8 mouse cellular contexts compared by ENCODE assay signal in genomic region chr11:114205192-114205591, GRCm38 (mm10).
DNase-seq lines count a peak whose midpoint lies in the region; ATAC-seq and TF ChIP-seq lines count a peak whose summit lies in the region.

No protein-coding gene starts in this region.

- in situ Hi-C loops in Patski (cut with MboI; ENCODE audit: low pct_unique_long_range_greater_than_20kb): no loop called here

- ATAC-seq in intestine, postnatal 0 days: no peak
- ATAC-seq in intestine, embryonic 16.5 days: no peak
- no peak for ATAC-seq in Patski
- no peak for ATAC-seq in limb, embryonic 11.5 days (ENCODE audit: insufficient number of reproducible peaks, low FRiP score, low TSS enrichment, low read depth)

- WGBS in intestine, postnatal 0 days: 50% methylated on average over 2 of the region's 2 CpGs
- WGBS in intestine, embryonic 16.5 days: 43% methylated on average over 2 of the region's 2 CpGs
- WGBS in limb, embryonic 11.5 days: 44% methylated on average over 2 of the region's 2 CpGs

- no peaks in the 10 kb centered on the region for H3K9me3 ChIP-seq in intestine, postnatal 0 days (ENCODE audit: control insufficient read depth)
- H3K9me3 ChIP-seq in intestine, embryonic 16.5 days (ENCODE audit: control insufficient read depth, low read length): no peaks in the 10 kb centered on the region
- no peaks in the 10 kb centered on the region for H3K9me3 ChIP-seq in limb, embryonic 11.5 days (ENCODE audit: control insufficient read depth, low read length)

- H3K27ac ChIP-seq in intestine, postnatal 0 days (ENCODE audit: low read depth, low read length): no peak overlapping the region
- H3K27ac ChIP-seq in intestine, embryonic 16.5 days (ENCODE audit: low read length): no peak overlapping the region
- H3K27ac ChIP-seq in cortical plate, adult 2 months (ENCODE audit: insufficient read depth, low read length): no peak overlapping the region
- no peak overlapping the region for H3K27ac ChIP-seq in limb, embryonic 11.5 days (replicated peaks; ENCODE audit: low read depth, low read length)

- H3K27me3 ChIP-seq in intestine, postnatal 0 days (replicated peaks; ENCODE audit: control insufficient read depth, insufficient read depth, low read length): no peaks in the 10 kb centered on the region
- H3K27me3 ChIP-seq in intestine, embryonic 16.5 days (replicated peaks; ENCODE audit: control insufficient read depth, insufficient read depth, low read length): no peaks in the 10 kb centered on the region
- no peaks in the 10 kb centered on the region for H3K27me3 ChIP-seq in Patski
- H3K27me3 ChIP-seq in limb, embryonic 11.5 days (ENCODE audit: control insufficient read depth, insufficient read depth, low read length): no peaks in the 10 kb centered on the region

- no peak overlapping the region for H3K4me3 ChIP-seq in intestine, postnatal 0 days (ENCODE audit: low read depth, low read length)
- no peak overlapping the region for H3K4me3 ChIP-seq in intestine, embryonic 16.5 days (ENCODE audit: low read length)
- no peak overlapping the region for H3K4me3 ChIP-seq in cortical plate, adult 2 months (ENCODE audit: insufficient read depth, low read length)
- H3K4me3 ChIP-seq in limb, embryonic 11.5 days (ENCODE audit: low read depth, low read length): no peak overlapping the region

- H3K36me3 ChIP-seq in intestine, postnatal 0 days (ENCODE audit: control insufficient read depth, insufficient read depth): no peaks in the 10 kb centered on the region
- no peaks in the 10 kb centered on the region for H3K36me3 ChIP-seq in intestine, embryonic 16.5 days (ENCODE audit: control insufficient read depth, insufficient read depth, low read length)
- H3K36me3 ChIP-seq in limb, embryonic 11.5 days (ENCODE audit: control insufficient read depth, insufficient read depth, low read length): no peaks in the 10 kb centered on the region

- POLR2A ChIA-PET in Patski (lab: Charles Lee): no interaction called here

- no peaks in the 10 kb centered on the region for H3K4me1 ChIP-seq in intestine, postnatal 0 days (replicated peaks; ENCODE audit: control insufficient read depth, insufficient read depth, low read length)
- no peaks in the 10 kb centered on the region for H3K4me1 ChIP-seq in intestine, embryonic 16.5 days (ENCODE audit: control insufficient read depth, insufficient read depth, low read length)
- no peaks in the 10 kb centered on the region for H3K4me1 ChIP-seq in cortical plate, adult 2 months (ENCODE audit: control insufficient read depth, insufficient read depth, low read length)
- peaks cover 2% of the 10 kb centered on the region; the same call in 1 of the 2 replicates for H3K4me1 ChIP-seq in limb, embryonic 11.5 days (ENCODE audit: control insufficient read depth, insufficient read depth, low read length)

- CTCF ChIA-PET in Patski (lab: Charles Lee): no interaction called here

- no peak overlapping the region for H3K4me2 ChIP-seq in intestine, postnatal 0 days (replicated peaks; ENCODE audit: low read depth)
- H3K4me2 ChIP-seq in intestine, embryonic 16.5 days (ENCODE audit: low read depth, low read length): no peak overlapping the region
- H3K4me2 ChIP-seq in limb, embryonic 11.5 days (ENCODE audit: low read depth, severe bottlenecking): no peak overlapping the region

- no peak overlapping the region for H3K9ac ChIP-seq in intestine, postnatal 0 days (ENCODE audit: low read depth, low read length)
- no peak overlapping the region for H3K9ac ChIP-seq in intestine, embryonic 16.5 days (ENCODE audit: low read depth, low read length)
- H3K9ac ChIP-seq in limb, embryonic 11.5 days (ENCODE audit: low read length): no peak overlapping the region

- no peak for TF ChIP-seq POLR2A in cortical plate, adult 2 months (IDR thresholded peaks at IDR 0.05; ENCODE audit: extremely low read depth, insufficient read depth, low read length)

- TF ChIP-seq CTCF in intestine, postnatal 0 days (IDR thresholded peaks at IDR 0.05; ENCODE audit: low read depth): peak; percentile 78
- peak; percentile 79 for TF ChIP-seq CTCF in Patski (IDR thresholded peaks at IDR 0.05)
- TF ChIP-seq CTCF in cortical plate, adult 2 months (IDR thresholded peaks at IDR 0.05; ENCODE audit: extremely low read depth, insufficient read depth, low read length): peak; percentile 58

- peak; percentile 51 for DNase-seq in CD4-positive helper T cell, adult 2 months (ENCODE audit: low read depth, low spot score)
- DNase-seq in Patski (ENCODE audit: low read depth, low spot score) (no peak), MN1 (ENCODE audit: low spot score) (no peak)
- peak; percentile 76 for DNase-seq in limb, embryonic 11.5 days (ENCODE audit: low spot score)
- DNase-seq in spleen, adult 18-20 months: peak; percentile 42 to 75

Comparison
In these comparisons a context has a peak if more than half of its experiments do, and no peak if none do; other contexts are left out.
1. DNase-seq: peak in CD4-positive helper T cell, adult 2 months (single experiment), limb, embryonic 11.5 days (single experiment) and spleen, adult 18-20 months (2 of 2); none in Patski (single experiment) and MN1 (single experiment).
2. Peak in every context shown above with its lines, with median percentiles within 50 percentile points of each other: CTCF ChIP-seq.